Mouse (Mus musculus) lung, postnatal 0 days (tissue): ENCODE results near the gene Braf.

Experiments used
- CTCF ChIP-seq: IDR thresholded peaks from 2 replicates; pipeline ENCODE4 v1.5.1; 2016; ENCODE audit warnings: antibody characterized with exemption, mild to moderate bottlenecking
- EP300 ChIP-seq: IDR thresholded peaks from 2 replicates; pipeline ENCODE4 v1.6.1; 2016; ENCODE audit warnings: antibody characterized with exemption, mild to moderate bottlenecking, control low read depth

- TF ChIP-seq CTCF (no peak), EP300 (no peak)
These were observed 886 bp upstream of the Braf start for GRCm38 (mm10) chr6:39726149-39726548.
